Mouse (Mus musculus): ENCODE results near the gene Dpf2. TPM values are rescaled to one million over a fixed set of nuclear protein-coding genes. Genes with fewer than 3 reads are reported as not detected.

The Dpf2 gene
- total and polyA plus RNA-seq, 2 experiments from 2014 or later = 69.5 to 77.4 TPM

- Histone ChIP-seq H3K4me2 (ENCODE audit: low read depth, low read length) (peak overlapping the region; percentile 28; the same call in 1 of the 2 replicates), H3K9me3 (ENCODE audit: low read length) (no peaks in the 10 kb centered on the region), H3K27me3 (ENCODE audit: insufficient read depth, low read length) (no peaks in the 10 kb centered on the region), H3K27ac (peak overlapping the region; percentile 65), H3K36me3 (ENCODE audit: insufficient read depth, low read length) (no peaks in the 10 kb centered on the region), H3K4me1 (ENCODE audit: insufficient read depth, low read length) (peaks cover 14% of the 10 kb centered on the region), H3K9ac (replicated peaks; ENCODE audit: low read length) (peak overlapping the region; percentile 22; the same call in 1 of the 2 replicates), H3K4me3 (ENCODE audit: low read length) (no peak overlapping the region)
- DNase-seq (ENCODE audit: low spot score) = no peak
- no peak for ATAC-seq
- TF ChIP-seq CTCF (IDR thresholded peaks at IDR 0.05; ENCODE audit: low read depth) = no peak
- WGBS = 51% methylated on average over 7 of the region's 7 CpGs
Observed at GRCm38 (mm10) chr19:5878362-5878722, 34.5 kb downstream of the Dpf2 start.

- Histone ChIP-seq H3K4me2 (ENCODE audit: low read depth, low read length) (peak within 1 kb of the TSS; percentile 28; the same call in 1 of the 2 replicates), H3K27ac (peak within 1 kb of the TSS; percentile 65), H3K27me3 (ENCODE audit: insufficient read depth, low read length) (no peaks in the 10 kb centered on the region), H3K9me3 (ENCODE audit: low read length) (no peaks in the 10 kb centered on the region), H3K9ac (replicated peaks; ENCODE audit: low read length) (peak within 1 kb of the TSS; percentile 22; the same call in 1 of the 2 replicates), H3K36me3 (ENCODE audit: insufficient read depth, low read length) (no peaks in the 10 kb centered on the region), H3K4me1 (ENCODE audit: insufficient read depth, low read length) (peaks cover 14% of the 10 kb centered on the region), H3K4me3 (ENCODE audit: low read length) (no peak within 1 kb of the TSS)
- ATAC-seq (peak; percentile 66), DNase-seq (ENCODE audit: low spot score) (peak; percentile 81)
- peak; percentile 89 for TF ChIP-seq CTCF (IDR thresholded peaks at IDR 0.05; ENCODE audit: low read depth)
- WGBS = 46% methylated on average over 15 of the region's 15 CpGs
Observed at GRCm38 (mm10) chr19:5877618-5878361, 35.0 kb downstream of the Dpf2 start, which contains the start of gene Slc25a45. Gene Slc25a45 (plus strand): TSS chr19:5877808.

- ATAC-seq (peak; percentile 90), DNase-seq (ENCODE audit: low spot score) (peak; percentile 96)
- peaks cover 14% of the 10 kb centered on the region for H3K4me1 ChIP-seq (ENCODE audit: insufficient read depth, low read length)
- TF ChIP-seq CTCF (IDR thresholded peaks at IDR 0.05; ENCODE audit: low read depth) = no peak
- H3K9me3 ChIP-seq (ENCODE audit: low read length) = no peaks in the 10 kb centered on the region
- peak within 1 kb of the TSS; percentile 71 for H3K9ac ChIP-seq (replicated peaks; ENCODE audit: low read length)
- under 1% methylated on average over 33 of the region's 37 CpGs for WGBS
- H3K27me3 ChIP-seq (ENCODE audit: insufficient read depth, low read length) = no peaks in the 10 kb centered on the region
- peak within 1 kb of the TSS; percentile 75 for H3K4me3 ChIP-seq (ENCODE audit: low read length)
- no peaks in the 10 kb centered on the region for H3K36me3 ChIP-seq (ENCODE audit: insufficient read depth, low read length)
- peak within 1 kb of the TSS; percentile 74 for H3K27ac ChIP-seq
- H3K4me2 ChIP-seq (ENCODE audit: low read depth, low read length) = peak within 1 kb of the TSS; percentile 97
Observed at GRCm38 (mm10) chr19:5874969-5875480, 37.8 kb downstream of the Dpf2 start, which contains the start of gene Frmd8. Gene Frmd8 (minus strand): TSS chr19:5875274.

DNA sequence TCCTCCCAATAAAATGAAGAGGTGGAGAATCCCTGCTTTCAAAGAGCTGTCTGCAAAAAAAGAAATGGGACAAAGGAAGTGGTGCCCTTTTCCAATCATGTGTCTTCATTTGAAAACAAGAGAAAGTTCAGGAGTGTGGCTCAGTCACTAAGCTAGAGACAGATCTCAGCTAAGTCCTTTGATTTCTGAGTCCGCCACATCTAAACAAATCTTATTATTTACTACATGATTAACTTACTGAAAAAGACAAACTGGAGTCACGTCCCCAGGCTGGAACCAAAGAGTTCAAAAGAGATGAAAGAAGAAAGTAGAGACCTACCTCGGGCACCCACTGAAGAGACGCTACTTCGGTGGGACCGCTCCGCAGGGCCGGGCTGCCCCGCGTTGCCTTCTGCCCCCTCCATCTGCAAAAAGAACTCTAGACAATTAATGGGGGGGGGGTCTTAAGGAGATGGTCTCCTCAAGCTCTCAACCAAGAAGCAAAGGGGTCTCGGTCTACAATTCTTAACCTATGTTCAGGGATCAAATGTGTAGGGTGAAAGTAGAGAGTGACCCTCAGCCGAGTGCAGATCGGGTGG, 38.3 kb downstream of the Dpf2 start:
- no peaks in the 10 kb centered on the region for H3K36me3 ChIP-seq (ENCODE audit: insufficient read depth, low read length)
- ATAC-seq = no peak
- peaks cover 14% of the 10 kb centered on the region for H3K4me1 ChIP-seq (ENCODE audit: insufficient read depth, low read length)
- DNase-seq (ENCODE audit: low spot score) = no peak
- no peaks in the 10 kb centered on the region for H3K27me3 ChIP-seq (ENCODE audit: insufficient read depth, low read length)
- H3K9ac ChIP-seq (replicated peaks; ENCODE audit: low read length) = peak overlapping the region; percentile 71
- peak overlapping the region; percentile 97 for H3K4me2 ChIP-seq (ENCODE audit: low read depth, low read length)
- H3K9me3 ChIP-seq (ENCODE audit: low read length) = no peaks in the 10 kb centered on the region
- 6% methylated on average over 13 of the region's 13 CpGs for WGBS
- no peak overlapping the region for H3K27ac ChIP-seq
- peak overlapping the region; percentile 75 for H3K4me3 ChIP-seq (ENCODE audit: low read length)
- no peak for TF ChIP-seq CTCF (IDR thresholded peaks at IDR 0.05; ENCODE audit: low read depth)

GRCm38 (mm10) chr19:5872931-5873556, 39.8 kb downstream of the Dpf2 start:
- H3K9ac ChIP-seq (replicated peaks; ENCODE audit: low read length) = no peak overlapping the region
- 88% methylated on average over 19 of the region's 19 CpGs for WGBS

DNA sequence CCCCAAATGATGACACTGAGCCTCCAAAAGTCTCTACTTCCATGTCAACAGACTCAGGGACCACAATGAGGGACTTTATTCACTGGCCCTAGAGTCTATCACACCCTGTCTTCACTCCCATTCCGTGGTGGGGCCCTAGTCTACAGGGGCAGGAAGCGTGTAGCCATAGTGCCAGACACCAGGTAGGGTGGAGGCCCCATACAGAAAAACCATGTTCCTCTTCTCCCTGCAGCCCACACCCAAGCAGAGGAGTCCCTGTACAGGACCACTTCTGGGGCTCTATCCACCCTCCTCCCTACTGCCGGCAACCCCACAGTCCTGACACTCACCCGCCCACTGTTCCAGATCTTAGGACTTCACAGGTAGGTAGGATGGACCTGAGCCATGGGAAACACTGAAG, 40.3 kb downstream of the Dpf2 start:
- H3K4me1 ChIP-seq (ENCODE audit: insufficient read depth, low read length) = peaks cover 14% of the 10 kb centered on the region
- H3K9me3 ChIP-seq (ENCODE audit: low read length) = no peaks in the 10 kb centered on the region
- ATAC-seq (no peak), DNase-seq (ENCODE audit: low spot score) (no peak)
- H3K4me3 ChIP-seq (ENCODE audit: low read length) = no peak overlapping the region
- H3K27me3 ChIP-seq (ENCODE audit: insufficient read depth, low read length) = no peaks in the 10 kb centered on the region
- H3K27ac ChIP-seq = no peak overlapping the region
- no peak overlapping the region for H3K9ac ChIP-seq (replicated peaks; ENCODE audit: low read length)
- no peak for TF ChIP-seq CTCF (IDR thresholded peaks at IDR 0.05; ENCODE audit: low read depth)
- WGBS = 91% methylated on average over 4 of the region's 4 CpGs
- H3K4me2 ChIP-seq (ENCODE audit: low read depth, low read length) = no peak overlapping the region
- H3K36me3 ChIP-seq (ENCODE audit: insufficient read depth, low read length) = peaks cover 8% of the 10 kb centered on the region; the same call in 1 of the 2 replicates

More at GRCm38 (mm10) chr19:5872931-5873556, 39.8 kb downstream of the Dpf2 start:
- no peaks in the 10 kb centered on the region for H3K9me3 ChIP-seq (ENCODE audit: low read length)
- no peak for ATAC-seq
- H3K27me3 ChIP-seq (ENCODE audit: insufficient read depth, low read length) = no peaks in the 10 kb centered on the region
- peaks cover 14% of the 10 kb centered on the region for H3K4me1 ChIP-seq (ENCODE audit: insufficient read depth, low read length)
- TF ChIP-seq CTCF (IDR thresholded peaks at IDR 0.05; ENCODE audit: low read depth) = no peak
- peaks cover 8% of the 10 kb centered on the region; the same call in 1 of the 2 replicates for H3K36me3 ChIP-seq (ENCODE audit: insufficient read depth, low read length)
- no peak overlapping the region for H3K4me3 ChIP-seq (ENCODE audit: low read length)
- H3K4me2 ChIP-seq (ENCODE audit: low read depth, low read length) = no peak overlapping the region
- H3K27ac ChIP-seq = no peak overlapping the region
- no peak for DNase-seq (ENCODE audit: low spot score)
